Mouse (Mus musculus) megakaryocyte progenitor cell, adult 5-6 weeks (primary cell): ENCODE data around the gene Msmo1. TPM values are rescaled to one million over a fixed set of nuclear protein-coding genes. Genes with fewer than 3 reads are reported as not detected.
A peak's percentile ranks its signal among the peaks of the same experiment; 100 is the strongest.

ENCODE experiments used
- ATAC-seq: replicated peaks from 2 replicates; pipeline ENCODE4 v1.8.0; 2016; ENCODE audit warnings: mild to moderate bottlenecking, moderate TSS enrichment, inconsistent platforms; ENCODE audit not compliant: poor library complexity
- total RNA-seq, 2 experiments: library from RNA; stranded (forward) in 1 of 2; stranded (reverse) in 1 of 2; fragments of 157-497, 149-512 nt in 1 of 2; fragments of 200-1000 nt in 1 of 2; gene quantifications; 2 replicates each; pipeline versions ENCODE4 v1.2.3 to v1.2.4; 2015 to 2017

Gene Msmo1
- total RNA-seq (2015) (22.8 and 23.8 TPM in 2 replicates), total RNA-seq (2017) (46.0 and 51.2 TPM in 2 replicates)

- ATAC-seq: peak; percentile 92
Observed at GRCm38 (mm10) chr8:64733271-64733943, at the start of gene Msmo1. Gene Msmo1 (minus strand): TSS chr8:64733792.

- ATAC-seq: peak; percentile 46
Observed at GRCm38 (mm10) chr8:64781947-64782346, 48.4 kb upstream of the Msmo1 start.

GRCm38 (mm10) chr8:64777925-64778324 lies 44.3 kb upstream of the Msmo1 start:
- ATAC-seq: peak; percentile 70

- ATAC-seq: no peak
Observed at GRCm38 (mm10) chr8:64774136-64774535, 40.5 kb upstream of the Msmo1 start.

- ATAC-seq: no peak
Observed at GRCm38 (mm10) chr8:64770814-64771213, 37.2 kb upstream of the Msmo1 start.

- ATAC-seq: no peak
Observed at GRCm38 (mm10) chr8:64769586-64769985, 36.0 kb upstream of the Msmo1 start.

GRCm38 (mm10) chr8:64768645-64769044 lies 35.1 kb upstream of the Msmo1 start:
- ATAC-seq: peak; percentile 73

- ATAC-seq: no peak
Observed at GRCm38 (mm10) chr8:64767047-64767446, 33.5 kb upstream of the Msmo1 start.

- no peak; the same call in 1 of the 2 replicates for ATAC-seq
Observed at GRCm38 (mm10) chr8:64764075-64764474, 30.5 kb upstream of the Msmo1 start.

- ATAC-seq: no peak
Observed at GRCm38 (mm10) chr8:64762751-64763150, 29.2 kb upstream of the Msmo1 start.

- ATAC-seq: peak; percentile 80
Observed at GRCm38 (mm10) chr8:64761430-64761829, 27.8 kb upstream of the Msmo1 start.

GRCm38 (mm10) chr8:64757956-64758355 lies 24.4 kb upstream of the Msmo1 start:
- ATAC-seq: no peak

GRCm38 (mm10) chr8:64746215-64747058 lies 12.8 kb upstream of the Msmo1 start:
- no peak for ATAC-seq

GRCm38 (mm10) chr8:64740547-64741211 lies 7.1 kb upstream of the Msmo1 start:
- peak; percentile 57 for ATAC-seq

GRCm38 (mm10) chr8:64738916-64739315 lies 5.3 kb upstream of the Msmo1 start:
- ATAC-seq: no peak

GRCm38 (mm10) chr8:64736767-64737323 lies 3.3 kb upstream of the Msmo1 start:
- no peak for ATAC-seq

- ATAC-seq: peak; percentile 11
Observed at GRCm38 (mm10) chr8:64735161-64735560, 1.6 kb upstream of the Msmo1 start.

- ATAC-seq: no peak
Observed at GRCm38 (mm10) chr8:64732596-64732995, 996 bp downstream of the Msmo1 start.

GRCm38 (mm10) chr8:64728156-64728555 lies 5.4 kb downstream of the Msmo1 start:
- no peak for ATAC-seq

GRCm38 (mm10) chr8:64726190-64726695 lies 7.3 kb downstream of the Msmo1 start:
- ATAC-seq: peak; percentile 84

- no peak for ATAC-seq
Observed at GRCm38 (mm10) chr8:64723206-64723605, 10.4 kb downstream of the Msmo1 start.
